In genomic region chr3:6809381-6809950, GRCm38 (mm10) we compare ENCODE assay signal across 18 mouse cellular contexts.
DNase-seq lines count a peak whose midpoint lies in the region; ATAC-seq and TF ChIP-seq lines count a peak whose summit lies in the region.
"Had no signal": no experiment of that assay in that cellular context is flagged by ENCODE, and none has a peak within 500 bp of the region (broad histone marks: within the 10 kb centered on the region; RNA-seq: fewer than 3 reads in every experiment).

No protein-coding gene starts in this region.

- H3K9ac ChIP-seq in forebrain, embryonic 16.5 days (replicated peaks; ENCODE audit: low read depth, low read length), result no peak overlapping the region
- H3K9ac ChIP-seq: heart, embryonic 15.5 days; liver, embryonic 12.5 days had no signal

- no peak overlapping the region for H3K27ac ChIP-seq in left cerebral cortex, adult 2 months
- H3K27ac ChIP-seq in forebrain, embryonic 16.5 days (ENCODE audit: low read length), result no peak overlapping the region
- H3K27ac ChIP-seq: heart, embryonic 15.5 days; liver, embryonic 12.5 days had no signal

- H3K9me3 ChIP-seq in forebrain, embryonic 16.5 days (ENCODE audit: control insufficient read depth, low read length), result no peaks in the 10 kb centered on the region
- H3K9me3 ChIP-seq: heart, embryonic 15.5 days; limb, embryonic 10.5 days; liver, embryonic 12.5 days had no signal

- intact Hi-C loops in left cerebral cortex, adult 2 months (cut with DNase I), result no loop called here

- H3K27me3 ChIP-seq in forebrain, embryonic 16.5 days (replicated peaks; ENCODE audit: control insufficient read depth, insufficient read depth, low read length), result no peaks in the 10 kb centered on the region
- H3K27me3 ChIP-seq: heart, embryonic 15.5 days; liver, embryonic 12.5 days had no signal

- no peak for DNase-seq in left cerebral cortex, adult 2 months (ENCODE audit: extremely low spot score in 1 of 2, low spot score in 2 of 2)
- no peak for DNase-seq in left cerebral cortex, adult 8-10 months (ENCODE audit: low spot score in 2 of 2)
- DNase-seq in brain, adult 2 months (ENCODE audit: low read depth, low spot score), result peak; percentile 7
- DNase-seq in retina, postnatal 1 day, result peak; percentile 28
- no peak for DNase-seq in cerebellum, postnatal 4 days (ENCODE audit: low spot score in 2 of 2)
- DNase-seq: cerebellum, adult 9-11 months; embryo, embryonic 11 days; heart, adult 11 months; kidney, adult 2 months; kidney, postnatal 4 days; layer of hippocampus, postnatal 36 days; right cerebral cortex, postnatal 14 days had no signal

- H3K4me3 ChIP-seq in left cerebral cortex, adult 2 months, result no peak overlapping the region
- no peak overlapping the region for H3K4me3 ChIP-seq in forebrain, embryonic 16.5 days (replicated peaks; ENCODE audit: low read length)
- H3K4me3 ChIP-seq: heart, embryonic 15.5 days; limb, embryonic 10.5 days; liver, embryonic 12.5 days had no signal

- H3K4me1 ChIP-seq in forebrain, embryonic 16.5 days (replicated peaks; ENCODE audit: control insufficient read depth, insufficient read depth, low read length), result no peaks in the 10 kb centered on the region
- H3K4me1 ChIP-seq: heart, embryonic 15.5 days; liver, embryonic 12.5 days had no signal

- 36% methylated on average over 2 of the region's 2 CpGs for WGBS in forebrain, embryonic 16.5 days

- TF ChIP-seq CTCF in left cerebral cortex, adult 2 months (IDR thresholded peaks at IDR 0.05), result peak; percentile 18; the same call in 1 of the 2 replicates

- H3K36me3 ChIP-seq in forebrain, embryonic 16.5 days (ENCODE audit: control insufficient read depth, insufficient read depth), result no peaks in the 10 kb centered on the region
- H3K36me3 ChIP-seq: heart, embryonic 15.5 days; limb, embryonic 10.5 days; liver, embryonic 12.5 days had no signal

- peak; percentile 54; the same call in 1 of the 2 replicates for ATAC-seq in forebrain, embryonic 16.5 days
- no peak for ATAC-seq in monocyte, adult 5-6 weeks (replicated peaks; ENCODE audit: insufficient number of reproducible peaks, low FRiP score, low TSS enrichment, poor library complexity, severe bottlenecking)
- ATAC-seq: liver, embryonic 12.5 days; Patski had no signal

- H3K4me2 ChIP-seq in forebrain, embryonic 16.5 days (ENCODE audit: low read length), result no peak overlapping the region
- H3K4me2 ChIP-seq: heart, embryonic 15.5 days; liver, embryonic 12.5 days had no signal

Comparison
In these comparisons a context has a peak if more than half of its experiments do, and no peak if none do; other contexts are left out.
1. DNase-seq: peak in brain, adult 2 months (single experiment) and retina, postnatal 1 day (single experiment); none in left cerebral cortex, adult 2 months (0 of 2), left cerebral cortex, adult 8-10 months (0 of 2) and cerebellum, postnatal 4 days (0 of 2).